In genomic region chr17:53587074-53587851, GRCm38 (mm10) we compare ENCODE assay signal across 8 mouse cellular contexts. TPM values are rescaled to one million over a fixed set of nuclear protein-coding genes. Genes with fewer than 3 reads are reported as not detected.
DNase-seq lines count a peak whose midpoint lies in the region; ATAC-seq lines count a peak whose summit lies in the region.

No protein-coding gene starts in this region.

- no peaks in the 10 kb centered on the region for H3K9me3 ChIP-seq in hindbrain, embryonic 14.5 days (ENCODE audit: control insufficient read depth, low read length)

- WGBS in hindbrain, embryonic 14.5 days, result 29% methylated on average over 14 of the region's 14 CpGs

- H3K4me3 ChIP-seq in hindbrain, embryonic 14.5 days (replicated peaks; ENCODE audit: low read length), result no peak overlapping the region

- ATAC-seq in cerebellum, adult (ENCODE audit: insufficient number of reproducible peaks, low FRiP score, low TSS enrichment), result peak; percentile 88
- peak; percentile 81 for ATAC-seq in hindbrain, embryonic 14.5 days (ENCODE audit: low FRiP score)
- ATAC-seq in megakaryocyte, adult 5-6 weeks (ENCODE audit: poor library complexity, severe bottlenecking), result peak; percentile 77

- H3K4me2 ChIP-seq in hindbrain, embryonic 14.5 days (replicated peaks), result no peak overlapping the region

- no peaks in the 10 kb centered on the region for H3K36me3 ChIP-seq in hindbrain, embryonic 14.5 days (replicated peaks; ENCODE audit: control insufficient read depth, insufficient read depth)

- peak overlapping the region; percentile 38 for H3K27ac ChIP-seq in hindbrain, embryonic 14.5 days

- H3K27me3 ChIP-seq in hindbrain, embryonic 14.5 days (ENCODE audit: control insufficient read depth, insufficient read depth, low read length), result no peaks in the 10 kb centered on the region

- peaks cover 16% of the 10 kb centered on the region for H3K4me1 ChIP-seq in hindbrain, embryonic 14.5 days (replicated peaks; ENCODE audit: control insufficient read depth, insufficient read depth, low read length)

- peak; percentile 96 for DNase-seq in NIH3T3 (ENCODE audit: low read depth)
- peak; percentile 35 to 48 for DNase-seq in frontal cortex, postnatal 25 days (ENCODE audit: low spot score in 2 of 2)
- DNase-seq in hindbrain, embryonic 14.5 days (ENCODE audit: low spot score), result peak; percentile 75
- peak; percentile 68 to 76 for DNase-seq in layer of hippocampus, postnatal 36 days
- peak; percentile 94 for DNase-seq in skeletal muscle tissue, adult 2 months (ENCODE audit: low read depth, low spot score)
- DNase-seq in yolk sac, embryonic 10.5 days (ENCODE audit: low spot score), result peak; percentile 44

- no peak overlapping the region for H3K9ac ChIP-seq in hindbrain, embryonic 14.5 days

RNA-seq across cellular contexts. Expression of gene Kat2b, which starts 20.6 kb away (rescaled TPM):
- polyA plus RNA-seq in hindbrain, embryonic 14.5 days (2014; fragmentation: Nextera tagmentation; extraction: Ambion mirVana), result 8.2 and 8.5 TPM in 2 replicates
- 10 to 100 TPM; 15.0 to 18.8 TPM for total RNA-seq in layer of hippocampus, postnatal 36 days (2021)
- 38.9 and 41.4 TPM in 2 replicates for total RNA-seq in megakaryocyte, adult 5-6 weeks (2015)
- total RNA-seq in megakaryocyte, adult 5-6 weeks (2017), result 57.9 and 72.6 TPM in 2 replicates

RNA-seq across cellular contexts. Expression of gene Pp2d1, which starts 48.0 kb away (rescaled TPM):
- 0.48 and 0.60 TPM in 2 replicates for polyA plus RNA-seq in hindbrain, embryonic 14.5 days (2014; fragmentation: Nextera tagmentation; extraction: Ambion mirVana)
- not detected for total RNA-seq in layer of hippocampus, postnatal 36 days (2021)
- total RNA-seq in megakaryocyte, adult 5-6 weeks (2015), result not detected in 2 replicates
- not detected in 2 replicates for total RNA-seq in megakaryocyte, adult 5-6 weeks (2017)

Comparison
In these comparisons a context has a peak if more than half of its experiments do, and no peak if none do; other contexts are left out.
1. DNase-seq: peak in every context shown above with its lines; median percentile 96 in NIH3T3; 94 in skeletal muscle tissue, adult 2 months; 75 in hindbrain, embryonic 14.5 days; 72 in layer of hippocampus, postnatal 36 days; 44 in yolk sac, embryonic 10.5 days; 42 in frontal cortex, postnatal 25 days.